Mouse (Mus musculus) stomach, embryonic 16.5 days (tissue): ENCODE data around the gene Rbm38. TPM values are rescaled to one million over a fixed set of nuclear protein-coding genes. Genes with fewer than 3 reads are reported as not detected.

Experiments used
- ATAC-seq: fragments of 200-750 bp; cut with Nextera tagmentation; 2 replicates; pipeline ENCODE4 v1.8.0; 2017; ENCODE audit warnings: moderate number of reproducible peaks, moderate TSS enrichment; ENCODE audit not compliant: insufficient read depth, low FRiP score
- H3K27ac ChIP-seq: fragments of 300-500 bp; sonication (generic); 2 replicates; pipeline ENCODE4 v1.5.1; 2014; ENCODE audit warnings: low read length
- H3K27me3 ChIP-seq: fragments of 300-500 bp; sonication (generic); 2 replicates; pipeline ENCODE4 v1.6.1; 2014; ENCODE audit warnings: low read length, control low read depth, mixed read lengths; ENCODE audit not compliant: control insufficient read depth, insufficient read depth
- H3K36me3 ChIP-seq: fragments of 300-500 bp; sonication (generic); 2 replicates; pipeline ENCODE4 v1.6.1; 2014; ENCODE audit warnings: low read length; ENCODE audit not compliant: control insufficient read depth, insufficient read depth
- H3K4me1 ChIP-seq: fragments of 300-500 bp; sonication (generic); 2 replicates; pipeline ENCODE4 v1.6.1; 2014; ENCODE audit warnings: low read length, control low read depth, mixed read lengths; ENCODE audit not compliant: control insufficient read depth, insufficient read depth
- H3K4me2 ChIP-seq: fragments of 300-500 bp; sonication (generic); 2 replicates; pipeline ENCODE4 v1.6.1; 2014; ENCODE audit warnings: low read depth, low read length, mixed read lengths
- H3K4me3 ChIP-seq: fragments of 300-500 bp; sonication (generic); replicated peaks from 2 replicates; pipeline ENCODE4 v1.5.1; 2014; ENCODE audit warnings: mild to moderate bottlenecking, low read length
- H3K9ac ChIP-seq: fragments of 300-500 bp; sonication (generic); 2 replicates; pipeline ENCODE4 v1.6.1; 2014; ENCODE audit warnings: low read length
- H3K9me3 ChIP-seq: fragments of 300-500 bp; sonication (generic); replicated peaks from 2 replicates; pipeline ENCODE4 v1.6.1; 2016; ENCODE audit warnings: low read length, control low read depth; ENCODE audit not compliant: control insufficient read depth
- WGBS: fragments of 180-500 bp; shearing (Covaris S2); extraction: QIAGEN DNeasy Blood & Tissue Kit; methylation state at CpG from one replicate; pipeline ENCODE4 v1.1.7; 2014; 5-methylcytosine and 5-hydroxymethylcytosine counted together
- polyA plus RNA-seq: library from polyadenylated mRNA; unstranded; fragments of >200 nt; fragmentation: Nextera tagmentation; extraction: Ambion mirVana; gene quantifications from 2 replicates; pipeline ENCODE4 v1.2.1, GENCODE M21; 2015

The Rbm38 gene
- polyA plus RNA-seq, result 43.9 and 49.5 TPM in 2 replicates

DNA sequence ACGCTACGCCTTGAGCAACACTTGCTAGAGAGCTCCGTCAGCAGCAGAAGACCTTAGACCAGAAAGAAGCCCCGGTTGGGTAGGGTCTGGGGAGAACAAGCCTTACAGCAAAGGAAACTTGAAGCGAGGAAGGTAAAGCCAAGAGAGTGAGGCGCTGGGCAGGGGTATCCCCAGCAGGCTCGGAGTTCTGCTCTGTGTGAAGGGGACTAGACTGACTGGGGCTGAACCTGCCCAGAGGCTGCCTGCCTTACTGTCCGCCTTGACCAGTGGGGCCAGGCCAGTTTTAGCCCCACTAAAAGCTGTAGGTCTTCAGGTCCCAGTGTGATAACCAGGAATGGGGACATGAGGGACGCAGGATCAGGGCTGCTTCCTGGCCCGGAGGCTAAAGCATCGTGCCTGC is at the start of gene Rbm38:
Gene Rbm38 (plus strand): TSS at position 69 of the 400 bp plus-strand sequence.
- 39% methylated on average over 11 of the region's 11 CpGs for WGBS
- Histone ChIP-seq H3K36me3 (no peaks in the 10 kb centered on the region), H3K9me3 (no peaks in the 10 kb centered on the region), H3K4me1 (peaks cover 54% of the 10 kb centered on the region), H3K27me3 (no peaks in the 10 kb centered on the region), H3K27ac (no peak within 1 kb of the TSS), H3K4me3 (peak within 1 kb of the TSS; percentile 85), H3K4me2 (peak within 1 kb of the TSS; percentile 94), H3K9ac (peak within 1 kb of the TSS; percentile 59)
- no peak for ATAC-seq

DNA sequence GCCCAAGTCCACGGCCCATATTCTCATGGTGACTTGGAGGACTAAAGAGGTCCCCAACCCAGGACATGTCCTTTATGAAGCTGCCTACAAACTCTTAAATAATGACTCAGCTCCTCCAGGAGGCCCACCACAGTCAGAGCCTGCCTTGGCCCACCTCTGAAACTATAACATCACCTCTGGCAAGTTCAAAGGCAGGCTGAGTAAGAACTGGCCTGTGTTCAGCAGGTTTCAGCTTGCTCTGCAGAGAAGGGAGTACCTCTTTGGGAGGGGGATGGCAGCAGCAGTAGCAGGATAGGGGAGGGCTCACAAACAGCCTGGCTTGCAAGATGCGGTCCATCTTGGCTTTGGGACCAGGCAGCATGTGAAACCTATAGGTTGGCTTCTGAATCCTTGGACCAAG is 48.4 kb upstream of the Rbm38 start:
- Histone ChIP-seq H3K27ac (no peak overlapping the region), H3K27me3 (no peaks in the 10 kb centered on the region), H3K36me3 (no peaks in the 10 kb centered on the region), H3K9ac (no peak overlapping the region), H3K4me3 (no peak overlapping the region), H3K9me3 (no peaks in the 10 kb centered on the region), H3K4me2 (no peak overlapping the region), H3K4me1 (peaks cover 4% of the 10 kb centered on the region; the same call in 1 of the 2 replicates)
- WGBS, result 87% methylated on average over 2 of the region's 2 CpGs
- no peak for ATAC-seq

DNA sequence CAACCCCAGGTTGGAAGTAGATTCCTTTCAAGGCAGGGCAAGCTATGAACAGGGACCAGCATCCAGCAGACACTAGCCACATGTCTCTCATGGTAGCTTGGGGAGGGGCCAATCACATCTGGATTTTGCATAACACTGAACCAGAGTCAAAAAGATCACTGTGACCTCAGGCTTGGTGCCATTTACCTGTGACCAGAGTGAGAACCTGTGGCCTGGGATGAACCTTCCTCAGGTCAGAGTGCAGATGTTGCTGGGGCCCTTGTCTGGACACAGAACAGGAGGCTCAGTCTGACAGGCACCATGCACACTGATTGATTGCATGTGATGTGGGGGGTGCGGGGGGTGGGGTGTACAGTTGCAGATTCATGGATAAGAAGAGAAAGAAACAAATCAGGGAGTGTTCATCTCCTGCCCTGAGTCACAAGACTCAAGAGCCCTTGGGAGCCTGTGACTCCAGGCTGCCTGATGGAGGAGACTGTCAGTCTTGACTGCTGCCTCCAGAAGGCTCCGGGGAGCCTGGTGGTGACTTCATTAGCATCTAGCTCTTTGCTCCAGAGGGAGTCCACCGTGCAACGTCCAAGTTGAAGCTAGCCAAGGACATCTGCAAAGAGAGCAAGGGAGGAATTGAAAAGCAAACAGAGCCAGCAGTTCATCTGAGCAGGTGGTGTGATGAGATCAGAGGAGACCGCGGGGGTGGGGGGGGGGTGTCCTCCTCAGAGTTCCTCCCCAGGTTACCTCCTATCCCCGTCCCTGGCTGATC is 46.3 kb upstream of the Rbm38 start:
- Histone ChIP-seq H3K27me3 (no peaks in the 10 kb centered on the region), H3K36me3 (no peaks in the 10 kb centered on the region), H3K4me1 (peaks cover 9% of the 10 kb centered on the region; the same call in 1 of the 2 replicates), H3K4me2 (no peak overlapping the region), H3K9ac (no peak overlapping the region), H3K9me3 (no peaks in the 10 kb centered on the region), H3K4me3 (no peak overlapping the region), H3K27ac (no peak overlapping the region)
- 27% methylated on average over 7 of the region's 7 CpGs for WGBS
- ATAC-seq, result no peak

DNA sequence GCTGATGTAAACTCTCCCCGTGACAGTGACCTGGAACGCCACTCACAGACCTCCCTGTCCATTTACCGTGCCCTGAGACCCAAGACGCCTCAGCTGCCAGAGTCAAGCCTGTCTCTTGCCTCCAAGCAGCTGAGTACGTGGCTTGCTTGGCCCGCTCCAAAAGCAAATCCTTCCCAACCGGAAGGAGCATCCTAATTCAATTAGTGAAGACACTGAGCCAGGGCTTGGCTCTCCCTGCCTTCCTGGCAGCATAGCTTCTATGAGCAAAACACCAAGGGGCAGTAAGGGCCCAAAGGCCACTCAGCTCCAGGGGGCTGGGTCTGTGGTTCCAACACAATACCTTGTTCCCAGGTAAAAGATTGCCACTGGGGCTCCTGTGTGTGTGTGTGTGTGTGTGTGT is 45.6 kb upstream of the Rbm38 start:
- Histone ChIP-seq H3K4me3 (no peak overlapping the region), H3K36me3 (no peaks in the 10 kb centered on the region), H3K27ac (no peak overlapping the region), H3K9ac (no peak overlapping the region), H3K9me3 (no peaks in the 10 kb centered on the region), H3K4me2 (no peak overlapping the region), H3K27me3 (no peaks in the 10 kb centered on the region), H3K4me1 (peaks cover 9% of the 10 kb centered on the region; the same call in 1 of the 2 replicates)
- ATAC-seq, result no peak
- WGBS, result 40% methylated on average over 7 of the region's 7 CpGs

DNA sequence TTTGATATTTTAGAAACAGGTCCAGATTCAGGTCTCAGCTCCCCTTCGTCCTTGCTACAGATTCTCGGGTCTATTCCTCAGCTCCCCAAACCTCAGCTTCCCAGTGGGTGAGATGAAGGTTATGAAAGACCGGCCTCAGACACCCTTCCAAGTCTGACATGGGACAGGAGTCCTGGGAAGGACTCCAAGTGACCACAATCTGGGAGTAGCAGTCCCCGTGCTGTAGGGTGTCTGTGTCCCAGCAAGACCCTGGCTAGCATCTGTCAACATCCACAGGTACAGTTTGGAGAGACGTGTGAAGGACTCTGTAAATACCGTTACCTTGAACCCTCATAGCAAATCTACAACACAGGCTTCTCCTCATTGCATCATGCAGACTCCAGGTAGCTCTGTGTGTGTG is 45.1 kb upstream of the Rbm38 start:
- no peaks in the 10 kb centered on the region for H3K9me3 ChIP-seq
- 84% methylated on average over 6 of the region's 6 CpGs for WGBS
- no peak for ATAC-seq
- peaks cover 9% of the 10 kb centered on the region; the same call in 1 of the 2 replicates for H3K4me1 ChIP-seq
- H3K27me3 ChIP-seq, result no peaks in the 10 kb centered on the region
- H3K36me3 ChIP-seq, result no peaks in the 10 kb centered on the region
- no peak overlapping the region for H3K27ac ChIP-seq
- H3K9ac ChIP-seq, result no peak overlapping the region
- H3K4me2 ChIP-seq, result no peak overlapping the region
- no peak overlapping the region for H3K4me3 ChIP-seq

DNA sequence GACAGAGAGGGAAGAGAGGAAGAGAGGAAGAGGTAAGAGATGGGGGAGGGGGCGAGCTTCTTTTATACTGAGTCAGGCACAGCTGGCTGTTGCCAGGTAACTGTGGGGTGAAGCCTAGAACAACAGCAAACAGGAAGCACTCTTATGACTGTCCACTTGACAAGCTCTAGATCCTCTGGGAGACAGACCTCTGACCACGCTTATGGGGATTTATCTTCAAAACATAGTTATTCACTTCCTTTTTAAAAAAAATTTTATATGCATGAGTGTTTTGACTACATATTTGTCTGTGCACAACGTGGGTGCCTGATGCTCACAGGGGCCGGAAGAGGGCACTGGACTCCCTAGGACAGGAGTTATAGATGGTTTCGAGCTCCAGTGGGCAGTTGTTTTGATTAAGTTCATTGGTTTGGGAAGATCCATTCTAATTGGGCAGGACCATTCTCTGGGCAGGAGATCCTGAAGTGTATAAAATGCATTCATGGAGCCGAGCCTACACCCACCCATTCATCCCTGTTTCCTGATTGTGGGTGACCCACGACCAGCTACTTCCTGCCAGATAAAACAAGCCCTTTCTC is 43.5 kb upstream of the Rbm38 start:
- no peak overlapping the region for H3K4me3 ChIP-seq
- H3K9ac ChIP-seq, result peak overlapping the region; percentile 49; the same call in 1 of the 2 replicates
- ATAC-seq, result no peak
- H3K4me1 ChIP-seq, result peaks cover 9% of the 10 kb centered on the region; the same call in 1 of the 2 replicates
- no peaks in the 10 kb centered on the region for H3K36me3 ChIP-seq
- 33% methylated on average over 7 of the region's 7 CpGs for WGBS
- peak overlapping the region; percentile 58 for H3K27ac ChIP-seq
- peak overlapping the region; percentile 36 for H3K4me2 ChIP-seq
- no peaks in the 10 kb centered on the region for H3K9me3 ChIP-seq
- H3K27me3 ChIP-seq, result no peaks in the 10 kb centered on the region

DNA sequence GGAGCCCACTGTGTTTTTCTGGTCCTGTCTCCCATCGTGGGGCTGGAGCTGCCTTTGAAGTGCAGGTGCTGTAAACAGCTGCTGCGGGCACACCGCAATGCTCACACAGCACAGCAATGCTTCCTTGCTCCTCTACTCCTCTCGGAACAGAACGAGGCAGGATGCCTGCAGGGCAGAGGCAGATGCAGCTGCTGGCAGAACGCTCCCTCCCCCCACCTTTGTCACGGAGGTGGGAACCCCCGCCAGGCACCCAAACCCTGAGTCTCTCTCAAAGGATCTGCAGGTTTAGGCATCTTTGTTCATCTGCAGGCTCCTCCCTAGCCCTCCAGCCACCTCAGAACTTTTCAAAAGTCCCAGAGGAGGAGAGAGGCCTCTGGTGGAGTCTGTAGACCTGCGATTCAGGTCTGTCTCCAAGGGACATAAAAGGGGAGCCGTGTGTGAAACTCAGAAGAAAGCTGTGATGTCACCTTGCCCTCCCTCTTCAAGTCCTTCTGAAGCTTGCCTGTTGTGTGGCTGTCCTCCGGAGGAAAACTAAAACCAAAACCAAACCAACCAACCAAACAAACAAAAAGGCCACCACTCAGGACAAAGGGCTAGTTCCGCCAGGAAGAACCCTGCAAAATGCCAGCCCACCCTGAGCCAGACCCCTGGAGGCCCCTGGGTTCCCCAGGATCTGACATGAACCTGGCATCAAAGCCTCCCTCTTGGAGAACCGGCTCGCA is 42.7 kb upstream of the Rbm38 start, which contains the start of gene Spo11:
Gene Spo11 (plus strand): TSS at position 292 of the 722 bp plus-strand sequence.
- H3K27ac ChIP-seq, result peak within 1 kb of the TSS; percentile 58

DNA sequence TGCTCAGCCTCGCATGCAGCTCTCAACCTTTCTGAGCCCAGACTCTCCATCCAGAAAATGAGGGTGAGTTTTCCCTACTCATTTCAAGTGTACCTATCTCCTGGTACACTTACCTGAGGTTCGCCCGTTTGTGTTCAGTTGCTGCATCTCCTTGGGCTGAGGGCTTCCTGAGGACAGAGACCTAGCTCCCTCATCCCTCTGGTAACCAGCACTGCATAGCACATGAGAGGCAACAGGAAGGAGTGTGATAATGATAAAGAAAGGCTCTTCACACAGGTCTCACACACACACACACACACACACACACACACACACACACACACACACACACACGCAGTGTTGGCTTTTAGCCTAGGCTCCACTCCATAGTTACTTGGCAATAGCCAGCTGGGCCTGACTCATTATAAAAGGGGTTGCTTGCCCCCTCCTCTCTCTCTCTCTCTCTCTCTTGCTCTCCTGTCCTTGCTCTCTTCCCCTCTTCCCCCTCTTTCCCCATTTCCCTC is 42.1 kb upstream of the Rbm38 start:
- H3K9me3 ChIP-seq, result no peaks in the 10 kb centered on the region
- no peak for ATAC-seq
- H3K27me3 ChIP-seq, result no peaks in the 10 kb centered on the region
- no peak overlapping the region for H3K4me3 ChIP-seq
- WGBS, result 48% methylated on average over 4 of the region's 4 CpGs
- peak overlapping the region; percentile 58; the same call in 1 of the 2 replicates for H3K27ac ChIP-seq
- no peak overlapping the region for H3K9ac ChIP-seq
- peaks cover 9% of the 10 kb centered on the region; the same call in 1 of the 2 replicates for H3K4me1 ChIP-seq
- H3K4me2 ChIP-seq, result no peak overlapping the region
- no peaks in the 10 kb centered on the region for H3K36me3 ChIP-seq

More for the DNA sequence above, 42.7 kb upstream of the Rbm38 start, which contains the start of gene Spo11:
- Histone ChIP-seq H3K36me3 (no peaks in the 10 kb centered on the region), H3K4me2 (peak within 1 kb of the TSS; percentile 36), H3K4me1 (peaks cover 9% of the 10 kb centered on the region; the same call in 1 of the 2 replicates), H3K27me3 (no peaks in the 10 kb centered on the region), H3K4me3 (peak within 1 kb of the TSS; percentile 8; the same call in 1 of the 2 replicates), H3K9ac (peak within 1 kb of the TSS; percentile 49), H3K9me3 (no peaks in the 10 kb centered on the region)
- ATAC-seq, result no peak
- WGBS, result 24% methylated on average over 14 of the region's 14 CpGs
